In genomic region chr11:118021806-118022205, GRCm38 (mm10) we compare ENCODE assay signal across 8 mouse cellular contexts. TPM values are rescaled to one million over a fixed set of nuclear protein-coding genes. Genes with fewer than 3 reads are reported as not detected.
DNase-seq lines count a peak whose midpoint lies in the region; ATAC-seq and TF ChIP-seq lines count a peak whose summit lies in the region.

No protein-coding gene starts in this region.

- no peak overlapping the region for H3K9ac ChIP-seq in CH12.LX (ENCODE audit: insufficient read depth, low read depth)
- H3K9ac ChIP-seq in heart, postnatal 0 days (replicated peaks; ENCODE audit: low read depth, low read length), result no peak overlapping the region

- no peak overlapping the region for H3K27ac ChIP-seq in CH12.LX (ENCODE audit: insufficient read depth, low read depth)
- H3K27ac ChIP-seq in heart, postnatal 0 days (ENCODE audit: low read depth), result no peak overlapping the region

- in situ Hi-C loops in CH12.LX (cut with MboI; ENCODE audit: low pct_ligation_motif_present, low pct_unique_long_range_greater_than_20kb, low sequenced_read_pairs), result loop anchor here (5.0 kb wide), 1 partner anchor 150 kb away; the partner anchor contains the start of gene Tha1

- peak; percentile 68 for DNase-seq in CH12.LX (ENCODE audit: extremely low read depth)
- DNase-seq in adrenal gland, adult 8-10 months, result peak; percentile 65
- peak; percentile 74 for DNase-seq in embryo, embryonic 11 days
- peak; percentile 62 for DNase-seq in heart, postnatal 0 days (ENCODE audit: low spot score)
- DNase-seq in layer of hippocampus, postnatal 25 days (ENCODE audit: extremely low spot score in 1 of 2, low spot score in 1 of 2), result peak; percentile 61 to 80
- peak; percentile 89 for DNase-seq in lung, postnatal 36 days
- DNase-seq in right cerebral cortex, postnatal 10 days (ENCODE audit: low spot score in 2 of 2), result peak; percentile 68 to 80
- DNase-seq in urinary bladder, postnatal 36 days (ENCODE audit: low spot score in 2 of 2), result peak; percentile 60 to 75

- TF ChIP-seq RAD21 in CH12.LX (IDR thresholded peaks at IDR 0.05; ENCODE audit: low read depth, low read length), result peak; percentile 93

- H3K4me3 ChIP-seq in CH12.LX (replicated peaks in 1 of 3; ENCODE audit: low read depth in 2 of 3, low read length in 2 of 3, poor library complexity in 1 of 3), result no peak overlapping the region
- H3K4me3 ChIP-seq in heart, postnatal 0 days (ENCODE audit: low read depth, low read length), result no peak overlapping the region

- H3K9me3 ChIP-seq in CH12.LX (replicated peaks; ENCODE audit: low read length), result peaks cover 4% of the 10 kb centered on the region
- H3K9me3 ChIP-seq in heart, postnatal 0 days (replicated peaks; ENCODE audit: control insufficient read depth, low read length), result no peaks in the 10 kb centered on the region

- dilution Hi-C loops in CH12.LX (cut with MboI; ENCODE audit: extremely low pct_ligation_motif_present, extremely low pct_unique_long_range_greater_than_20kb, low sequenced_read_pairs), result no loop called here

- TF ChIP-seq POLR2A in CH12.LX (IDR thresholded peaks at IDR 0.05; ENCODE audit: low read depth, low read length), result no peak

- no peaks in the 10 kb centered on the region for H3K79me2 ChIP-seq in CH12.LX (replicated peaks; ENCODE audit: control insufficient read depth, extremely low read depth, insufficient read depth, poor library complexity, severe bottlenecking)

- WGBS in heart, postnatal 0 days, result 63% methylated on average over 1 of the region's 1 CpGs

- TF ChIP-seq EP300 in CH12.LX (IDR thresholded peaks at IDR 0.05; ENCODE audit: low read length), result no peak
- TF ChIP-seq EP300 in heart, postnatal 0 days (IDR thresholded peaks at IDR 0.05; ENCODE audit: low read depth), result no peak

- peak; percentile 96 to 98 for TF ChIP-seq CTCF in CH12.LX (conservative IDR thresholded peaks at IDR 0.05 in 1 of 2, IDR thresholded peaks at IDR 0.05 in 1 of 2; ENCODE audit: low read depth in 2 of 2, low read length in 2 of 2)
- TF ChIP-seq CTCF in heart, postnatal 0 days (IDR thresholded peaks at IDR 0.05; ENCODE audit: low read depth), result peak; percentile 89

- peaks cover 77 to 99% of the 10 kb centered on the region in 2 experiments for H3K36me3 ChIP-seq in CH12.LX (replicated peaks in 1 of 2; ENCODE audit: control insufficient read depth in 1 of 2, insufficient read depth in 1 of 2, low read length in 1 of 2)
- H3K36me3 ChIP-seq in heart, postnatal 0 days (replicated peaks; ENCODE audit: control insufficient read depth, insufficient read depth, low read length), result peaks cover 40% of the 10 kb centered on the region

- H3K4me2 ChIP-seq in CH12.LX (ENCODE audit: insufficient read depth, low read depth, poor library complexity, severe bottlenecking), result no peak overlapping the region
- no peak overlapping the region for H3K4me2 ChIP-seq in heart, postnatal 0 days (ENCODE audit: low read depth, low read length)

- peaks cover 0 to 4% of the 10 kb centered on the region in 2 experiments; a peak in 1 of 4 replicates for H3K4me1 ChIP-seq in CH12.LX (ENCODE audit: control insufficient read depth in 1 of 2, insufficient read depth in 2 of 2)
- no peaks in the 10 kb centered on the region for H3K4me1 ChIP-seq in heart, postnatal 0 days (ENCODE audit: control insufficient read depth, insufficient read depth)

- ATAC-seq in heart, postnatal 0 days (ENCODE audit: insufficient read depth, low read depth), result peak; percentile 47; the same call in 1 of the 2 replicates

- no peaks in the 10 kb centered on the region for H3K27me3 ChIP-seq in CH12.LX (replicated peaks)
- no peaks in the 10 kb centered on the region for H3K27me3 ChIP-seq in heart, postnatal 0 days (ENCODE audit: control insufficient read depth, insufficient read depth, low read length)

TF ChIP-seq in CH12.LX, 34 proteins besides CTCF, POLR2A, EP300 and RAD21:
- 0 out of 2 replicates have a peak, but pooled peaks have one; percentile 1 for TF ChIP-seq SIN3A (IDR thresholded peaks at IDR 0.05; ENCODE audit: low read length)
- TF ChIP-seq ZC3H11A (IDR thresholded peaks at IDR 0.05; ENCODE audit: low read depth, low read length), result peak; percentile 89
- TF ChIP-seq SMC3 (IDR thresholded peaks at IDR 0.05; ENCODE audit: low read depth, low read length), result peak; percentile 98
- TF ChIP-seq JUND (conservative IDR thresholded peaks at IDR 0.05; ENCODE audit: low read depth, low read length), result no peak
- TF ChIP-seq UBTF (IDR thresholded peaks at IDR 0.05; ENCODE audit: low read depth, low read length), result no peak

RNA-seq across cellular contexts. Expression of gene Pgs1, which starts 35.7 kb away (rescaled TPM):
- total RNA-seq in CH12.LX (2012; rRNA removed) (60.5 and 64.5 TPM in 2 replicates), CH12.LX (2014; rRNA removed) (38.1 and 39.8 TPM in 2 replicates)
- 50.4 and 50.8 TPM in 2 replicates for polyA plus RNA-seq in CH12.LX (2012; ENCODE audit: insufficient read length, low read depth)
- 10 to 100 TPM; 52.7 to 76.9 (median 68.2) TPM for total RNA-seq in adrenal gland, adult 8-10 months (2022)
- total RNA-seq in heart, postnatal 0 days (2014; rRNA removed; ENCODE audit: low replicate concordance), result 27.2 and 33.0 TPM in 2 replicates
- polyA plus RNA-seq in heart, postnatal 0 days (2015; fragmentation: Nextera tagmentation; extraction: Ambion mirVana), result 20.3 and 21.8 TPM in 2 replicates
- total RNA-seq in layer of hippocampus, postnatal 25 days (2021), result 10 to 100 TPM; 74.2 to 75.9 TPM

RNA-seq across cellular contexts. Expression of gene Socs3, which starts 52.0 kb away (rescaled TPM):
- total RNA-seq in CH12.LX (2012; rRNA removed), result 2.5 and 4.7 TPM in 2 replicates
- total RNA-seq in CH12.LX (2014; rRNA removed), result 1.1 and 1.2 TPM in 2 replicates
- 0.83 and 1.1 TPM in 2 replicates for polyA plus RNA-seq in CH12.LX (2012; ENCODE audit: insufficient read length, low read depth)
- 10 to 100 TPM in 1 of 4 experiments, 1 to 10 TPM in 3; 4.4 to 14.6 (median 5.4) TPM for total RNA-seq in adrenal gland, adult 8-10 months (2022)
- 5.7 and 13.1 TPM in 2 replicates for total RNA-seq in heart, postnatal 0 days (2014; rRNA removed; ENCODE audit: low replicate concordance)
- 4.0 and 5.1 TPM in 2 replicates for polyA plus RNA-seq in heart, postnatal 0 days (2015; fragmentation: Nextera tagmentation; extraction: Ambion mirVana)
- 1 to 10 TPM; 1.3 to 1.8 TPM for total RNA-seq in layer of hippocampus, postnatal 25 days (2021)
